Mouse (Mus musculus): ENCODE measurements around the gene Sntg2. TPM values are rescaled to one million over a fixed set of nuclear protein-coding genes. Genes with fewer than 3 reads are reported as not detected.

Sntg2 gene
- polyA plus RNA-seq, 1 experiment = not detected

- TF ChIP-seq CTCF (IDR thresholded peaks at IDR 0.05; ENCODE audit: control insufficient read depth, insufficient read depth, low read length) (no peak), POLR2A (IDR thresholded peaks at IDR 0.05; ENCODE audit: borderline replicate concordance, control insufficient read depth, low read depth, low read length) (no peak)
- Histone ChIP-seq H3K4me3 (replicated peaks; ENCODE audit: control insufficient read depth, low read depth, low read length) (no peak overlapping the region), H3K27ac (ENCODE audit: control insufficient read depth, insufficient read depth, low read depth, low read length, poor library complexity) (no peak overlapping the region), H3K4me1 (ENCODE audit: control insufficient read depth, insufficient read depth, low read length) (no peaks in the 10 kb centered on the region)
- WGBS = 56% methylated on average over 2 of the region's 2 CpGs
Measured at GRCm38 (mm10) chr12:30210388-30210787, 162.8 kb downstream of the Sntg2 start.

GRCm38 (mm10) chr12:30208527-30208926 is 164.6 kb downstream of the Sntg2 start:
- H3K4me3 ChIP-seq (replicated peaks; ENCODE audit: control insufficient read depth, low read depth, low read length) = no peak overlapping the region
- no peak overlapping the region for H3K27ac ChIP-seq (ENCODE audit: control insufficient read depth, insufficient read depth, low read depth, low read length, poor library complexity)
- no peaks in the 10 kb centered on the region for H3K4me1 ChIP-seq (ENCODE audit: control insufficient read depth, insufficient read depth, low read length)
- 71% methylated on average over 2 of the region's 2 CpGs for WGBS
- TF ChIP-seq POLR2A (IDR thresholded peaks at IDR 0.05; ENCODE audit: borderline replicate concordance, control insufficient read depth, low read depth, low read length) (no peak), CTCF (IDR thresholded peaks at IDR 0.05; ENCODE audit: control insufficient read depth, insufficient read depth, low read length) (no peak)

- Histone ChIP-seq H3K4me3 (replicated peaks; ENCODE audit: control insufficient read depth, low read depth, low read length) (no peak overlapping the region), H3K27ac (ENCODE audit: control insufficient read depth, insufficient read depth, low read depth, low read length, poor library complexity) (no peak overlapping the region), H3K4me1 (ENCODE audit: control insufficient read depth, insufficient read depth, low read length) (no peaks in the 10 kb centered on the region)
- 76% methylated on average over 5 of the region's 5 CpGs for WGBS
- TF ChIP-seq POLR2A (IDR thresholded peaks at IDR 0.05; ENCODE audit: borderline replicate concordance, control insufficient read depth, low read depth, low read length) = no peak
- TF ChIP-seq CTCF (IDR thresholded peaks at IDR 0.05; ENCODE audit: control insufficient read depth, insufficient read depth, low read length) = no peak
Measured at GRCm38 (mm10) chr12:30208087-30208486, 165.1 kb downstream of the Sntg2 start.

- no peak overlapping the region for H3K27ac ChIP-seq (ENCODE audit: control insufficient read depth, insufficient read depth, low read depth, low read length, poor library complexity)
- H3K4me1 ChIP-seq (ENCODE audit: control insufficient read depth, insufficient read depth, low read length) = no peaks in the 10 kb centered on the region
- TF ChIP-seq POLR2A (IDR thresholded peaks at IDR 0.05; ENCODE audit: borderline replicate concordance, control insufficient read depth, low read depth, low read length) (no peak), CTCF (IDR thresholded peaks at IDR 0.05; ENCODE audit: control insufficient read depth, insufficient read depth, low read length) (no peak)
- H3K4me3 ChIP-seq (replicated peaks; ENCODE audit: control insufficient read depth, low read depth, low read length) = no peak overlapping the region
- WGBS = 51% methylated on average over 4 of the region's 4 CpGs
Measured at GRCm38 (mm10) chr12:30204457-30204856, 168.7 kb downstream of the Sntg2 start.

GRCm38 (mm10) chr12:30202763-30203162 is 170.4 kb downstream of the Sntg2 start:
- H3K27ac ChIP-seq (ENCODE audit: control insufficient read depth, insufficient read depth, low read depth, low read length, poor library complexity) = no peak overlapping the region
- no peak for TF ChIP-seq CTCF (IDR thresholded peaks at IDR 0.05; ENCODE audit: control insufficient read depth, insufficient read depth, low read length)
- WGBS = 83% methylated on average over 1 of the region's 1 CpGs
- H3K4me1 ChIP-seq (ENCODE audit: control insufficient read depth, insufficient read depth, low read length) = no peaks in the 10 kb centered on the region
- no peak overlapping the region for H3K4me3 ChIP-seq (replicated peaks; ENCODE audit: control insufficient read depth, low read depth, low read length)

- 72% methylated on average over 5 of the region's 5 CpGs for WGBS
- TF ChIP-seq CTCF (IDR thresholded peaks at IDR 0.05; ENCODE audit: control insufficient read depth, insufficient read depth, low read length) (no peak), POLR2A (IDR thresholded peaks at IDR 0.05; ENCODE audit: borderline replicate concordance, control insufficient read depth, low read depth, low read length) (no peak)
Measured at GRCm38 (mm10) chr12:30201031-30201430, 172.1 kb downstream of the Sntg2 start.

GRCm38 (mm10) chr12:30200621-30201020 is 172.6 kb downstream of the Sntg2 start:
- WGBS = 83% methylated on average over 7 of the region's 7 CpGs
- TF ChIP-seq POLR2A (IDR thresholded peaks at IDR 0.05; ENCODE audit: borderline replicate concordance, control insufficient read depth, low read depth, low read length) (no peak), CTCF (IDR thresholded peaks at IDR 0.05; ENCODE audit: control insufficient read depth, insufficient read depth, low read length) (no peak)
- Histone ChIP-seq H3K27ac (ENCODE audit: control insufficient read depth, insufficient read depth, low read depth, low read length, poor library complexity) (no peak overlapping the region), H3K4me3 (replicated peaks; ENCODE audit: control insufficient read depth, low read depth, low read length) (no peak overlapping the region), H3K4me1 (ENCODE audit: control insufficient read depth, insufficient read depth, low read length) (no peaks in the 10 kb centered on the region)

More at GRCm38 (mm10) chr12:30201031-30201430, 172.1 kb downstream of the Sntg2 start:
- Histone ChIP-seq H3K4me3 (replicated peaks; ENCODE audit: control insufficient read depth, low read depth, low read length) (no peak overlapping the region), H3K4me1 (ENCODE audit: control insufficient read depth, insufficient read depth, low read length) (no peaks in the 10 kb centered on the region), H3K27ac (ENCODE audit: control insufficient read depth, insufficient read depth, low read depth, low read length, poor library complexity) (no peak overlapping the region)

- WGBS = 9% methylated on average over 2 of the region's 2 CpGs
- Histone ChIP-seq H3K4me3 (replicated peaks; ENCODE audit: control insufficient read depth, low read depth, low read length) (no peak overlapping the region), H3K4me1 (ENCODE audit: control insufficient read depth, insufficient read depth, low read length) (no peaks in the 10 kb centered on the region), H3K27ac (ENCODE audit: control insufficient read depth, insufficient read depth, low read depth, low read length, poor library complexity) (no peak overlapping the region)
- TF ChIP-seq CTCF (IDR thresholded peaks at IDR 0.05; ENCODE audit: control insufficient read depth, insufficient read depth, low read length) = no peak
- TF ChIP-seq POLR2A (IDR thresholded peaks at IDR 0.05; ENCODE audit: borderline replicate concordance, control insufficient read depth, low read depth, low read length) = no peak
Measured at GRCm38 (mm10) chr12:30199735-30200134, 173.4 kb downstream of the Sntg2 start.

GRCm38 (mm10) chr12:30198250-30198649 is 174.9 kb downstream of the Sntg2 start:
- Histone ChIP-seq H3K27ac (ENCODE audit: control insufficient read depth, insufficient read depth, low read depth, low read length, poor library complexity) (no peak overlapping the region), H3K4me3 (replicated peaks; ENCODE audit: control insufficient read depth, low read depth, low read length) (no peak overlapping the region), H3K4me1 (ENCODE audit: control insufficient read depth, insufficient read depth, low read length) (no peaks in the 10 kb centered on the region)
- WGBS = 71% methylated on average over 1 of the region's 1 CpGs
- TF ChIP-seq POLR2A (IDR thresholded peaks at IDR 0.05; ENCODE audit: borderline replicate concordance, control insufficient read depth, low read depth, low read length) (no peak), CTCF (IDR thresholded peaks at IDR 0.05; ENCODE audit: control insufficient read depth, insufficient read depth, low read length) (no peak)
